Mouse (Mus musculus): Measurements from ENCODE around the gene Stc2. TPM values are rescaled to one million over a fixed set of nuclear protein-coding genes. Genes with fewer than 3 reads are reported as not detected.

Stc2 gene
- polyA plus RNA-seq, 1 experiment from 2014 or later, result 0.46 TPM

DNA sequence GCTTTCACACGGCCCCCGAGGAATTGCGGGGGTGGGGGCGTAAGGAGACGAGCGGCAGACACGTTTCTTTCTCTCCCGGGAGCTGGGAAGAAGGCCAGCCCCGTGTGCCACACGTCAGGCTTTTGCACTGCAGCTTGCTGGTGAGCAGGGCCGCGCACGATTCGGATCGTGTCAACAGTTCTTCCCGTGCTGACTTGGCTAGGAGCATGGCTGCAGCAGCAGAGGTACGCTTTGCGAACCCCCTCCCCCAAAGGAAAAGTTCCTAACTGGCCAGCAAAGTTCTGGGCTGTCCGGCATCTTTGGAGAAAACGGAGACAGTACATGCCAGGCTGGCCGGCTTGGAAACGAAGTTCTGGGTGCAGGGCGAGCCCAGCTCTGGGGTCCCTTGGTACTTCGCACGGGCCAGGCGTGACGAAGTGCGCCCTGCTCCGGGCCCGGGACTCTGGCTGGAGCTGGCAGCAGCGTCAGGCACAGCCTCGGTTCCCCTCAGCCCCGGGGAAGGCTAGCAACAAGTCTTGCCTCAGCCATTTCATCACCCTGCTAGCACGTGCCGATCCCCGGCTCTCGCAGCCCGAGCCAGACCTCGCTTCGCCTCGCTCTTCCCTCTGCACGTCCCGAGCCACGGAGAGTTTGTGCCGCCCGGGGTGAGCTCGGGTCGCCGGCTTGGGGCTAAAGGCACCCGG, 768 bp downstream of the Stc2 start:
- peaks cover 29% of the 10 kb centered on the region for H3K27me3 ChIP-seq (ENCODE audit: control insufficient read depth, insufficient read depth, low read length)
- H3K4me3 ChIP-seq (ENCODE audit: low read depth, low read length), result peak overlapping the region; percentile 56
- no peaks in the 10 kb centered on the region for H3K36me3 ChIP-seq (ENCODE audit: control insufficient read depth, insufficient read depth, low read length)
- DNase-seq (ENCODE audit: low spot score, missing footprints), result peak; percentile 97
- H3K9ac ChIP-seq (ENCODE audit: low read length), result peak overlapping the region; percentile 58
- H3K4me2 ChIP-seq, result peak overlapping the region; percentile 98
- H3K9me3 ChIP-seq (ENCODE audit: control insufficient read depth, low read length), result no peaks in the 10 kb centered on the region
- under 1% methylated on average over 50 of the region's 50 CpGs for WGBS
- peak; percentile 73 for ATAC-seq (ENCODE audit: low FRiP score)
- H3K4me1 ChIP-seq (ENCODE audit: control insufficient read depth, insufficient read depth, low read length), result peaks cover 18% of the 10 kb centered on the region
- no peak overlapping the region for H3K27ac ChIP-seq (ENCODE audit: low read depth, low read length)

DNA sequence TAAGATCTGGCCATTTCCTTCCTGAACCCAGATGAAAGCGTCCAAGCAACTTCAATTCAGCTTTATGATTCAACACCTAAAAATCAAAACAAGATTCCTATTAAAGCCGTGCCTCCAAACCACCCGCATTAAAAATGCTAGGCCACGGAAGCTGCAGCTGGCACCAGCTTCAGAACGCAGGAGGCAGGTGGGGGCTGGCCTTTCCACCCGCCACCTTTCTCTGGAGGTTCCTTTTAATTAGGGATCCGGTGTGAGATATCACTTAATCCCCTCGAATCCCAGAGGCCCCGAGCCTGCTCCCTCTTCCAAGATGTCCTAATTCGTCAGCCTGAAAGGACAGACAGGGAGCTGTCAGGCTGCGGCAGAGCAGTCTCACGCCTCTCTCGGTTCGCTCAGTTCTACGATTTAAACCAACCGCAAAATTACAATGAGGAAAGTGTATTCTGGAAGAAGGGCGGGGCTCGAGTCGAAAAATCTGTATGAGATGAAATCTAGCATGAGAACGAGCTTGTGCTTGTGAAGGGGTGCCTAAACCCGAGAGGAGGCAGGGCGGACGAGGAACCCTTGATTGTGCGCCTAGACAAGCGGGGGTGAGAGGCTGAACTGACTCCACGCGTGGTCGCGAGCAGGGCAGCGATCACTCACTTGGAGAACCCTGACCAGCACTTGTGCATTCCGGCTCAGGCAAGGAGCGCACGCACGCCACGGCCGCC, 1.5 kb downstream of the Stc2 start:
- Histone ChIP-seq H3K9ac (ENCODE audit: low read length) (peak overlapping the region; percentile 58; the same call in 1 of the 2 replicates), H3K27ac (ENCODE audit: low read depth, low read length) (no peak overlapping the region), H3K4me1 (ENCODE audit: control insufficient read depth, insufficient read depth, low read length) (peaks cover 18% of the 10 kb centered on the region), H3K4me3 (ENCODE audit: low read depth, low read length) (peak overlapping the region; percentile 56), H3K9me3 (ENCODE audit: control insufficient read depth, low read length) (no peaks in the 10 kb centered on the region), H3K27me3 (ENCODE audit: control insufficient read depth, insufficient read depth, low read length) (peaks cover 29% of the 10 kb centered on the region), H3K4me2 (peak overlapping the region; percentile 98), H3K36me3 (ENCODE audit: control insufficient read depth, insufficient read depth, low read length) (no peaks in the 10 kb centered on the region)
- 1% methylated on average over 36 of the region's 36 CpGs for WGBS
- ATAC-seq (ENCODE audit: low FRiP score), result peak; percentile 26
- peak; percentile 94 for DNase-seq (ENCODE audit: low spot score, missing footprints)

DNA sequence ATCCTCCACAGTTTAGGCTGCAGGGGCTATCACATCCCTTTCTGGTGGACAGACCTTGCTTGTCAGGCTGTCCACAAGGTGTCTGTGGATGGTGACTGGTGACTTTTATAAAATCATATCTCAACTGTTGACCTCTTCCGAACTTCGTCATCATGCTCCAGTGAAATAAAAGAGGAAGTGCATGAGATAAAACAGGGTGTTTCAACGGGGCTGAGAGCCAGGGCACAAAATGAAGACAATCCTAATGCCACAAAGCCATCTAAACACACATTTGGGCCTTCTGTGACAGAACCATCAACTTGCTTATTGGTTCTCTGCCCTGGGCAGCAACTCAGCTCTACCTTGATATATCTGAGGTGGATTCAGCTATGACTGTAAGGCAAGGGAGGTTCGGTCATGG, 3.0 kb downstream of the Stc2 start:
- Histone ChIP-seq H3K27me3 (ENCODE audit: control insufficient read depth, insufficient read depth, low read length) (peaks cover 21% of the 10 kb centered on the region), H3K4me1 (ENCODE audit: control insufficient read depth, insufficient read depth, low read length) (peaks cover 18% of the 10 kb centered on the region), H3K27ac (ENCODE audit: low read depth, low read length) (no peak overlapping the region), H3K4me2 (no peak overlapping the region), H3K4me3 (ENCODE audit: low read depth, low read length) (no peak overlapping the region), H3K36me3 (ENCODE audit: control insufficient read depth, insufficient read depth, low read length) (no peaks in the 10 kb centered on the region), H3K9ac (ENCODE audit: low read length) (no peak overlapping the region), H3K9me3 (ENCODE audit: control insufficient read depth, low read length) (no peaks in the 10 kb centered on the region)
- no peak for ATAC-seq (ENCODE audit: low FRiP score)
- WGBS, result 94% methylated on average over 4 of the region's 4 CpGs
- DNase-seq (ENCODE audit: low spot score, missing footprints), result peak; percentile 73

DNA sequence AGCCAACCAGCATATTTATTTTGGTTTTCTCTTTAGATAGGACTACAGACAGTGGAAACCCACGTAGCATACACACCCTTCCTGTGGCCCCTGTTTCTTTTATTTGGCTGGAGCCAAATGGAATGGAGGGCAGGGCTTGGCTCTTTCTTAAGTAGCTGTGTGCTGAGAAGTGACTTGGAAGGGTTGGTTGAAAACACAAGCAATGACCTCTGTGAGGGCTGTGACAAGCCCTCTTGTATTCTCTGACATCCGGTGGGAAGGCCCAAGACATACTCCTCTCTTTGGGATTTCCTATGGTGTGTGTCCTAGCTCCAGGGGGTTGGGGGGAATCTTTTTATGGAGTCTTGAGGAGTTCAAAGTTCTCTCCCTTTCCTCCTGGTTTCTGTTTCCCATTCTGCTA, 3.5 kb downstream of the Stc2 start:
- WGBS, result 76% methylated on average over 2 of the region's 2 CpGs
- Histone ChIP-seq H3K27ac (ENCODE audit: low read depth, low read length) (no peak overlapping the region), H3K9me3 (ENCODE audit: control insufficient read depth, low read length) (no peaks in the 10 kb centered on the region), H3K9ac (ENCODE audit: low read length) (no peak overlapping the region), H3K27me3 (ENCODE audit: control insufficient read depth, insufficient read depth, low read length) (peaks cover 17% of the 10 kb centered on the region), H3K4me3 (ENCODE audit: low read depth, low read length) (no peak overlapping the region), H3K4me2 (no peak overlapping the region), H3K36me3 (ENCODE audit: control insufficient read depth, insufficient read depth, low read length) (no peaks in the 10 kb centered on the region), H3K4me1 (ENCODE audit: control insufficient read depth, insufficient read depth, low read length) (peaks cover 15% of the 10 kb centered on the region)
- peak; percentile 51 for DNase-seq (ENCODE audit: low spot score, missing footprints)
- no peak for ATAC-seq (ENCODE audit: low FRiP score)

DNA sequence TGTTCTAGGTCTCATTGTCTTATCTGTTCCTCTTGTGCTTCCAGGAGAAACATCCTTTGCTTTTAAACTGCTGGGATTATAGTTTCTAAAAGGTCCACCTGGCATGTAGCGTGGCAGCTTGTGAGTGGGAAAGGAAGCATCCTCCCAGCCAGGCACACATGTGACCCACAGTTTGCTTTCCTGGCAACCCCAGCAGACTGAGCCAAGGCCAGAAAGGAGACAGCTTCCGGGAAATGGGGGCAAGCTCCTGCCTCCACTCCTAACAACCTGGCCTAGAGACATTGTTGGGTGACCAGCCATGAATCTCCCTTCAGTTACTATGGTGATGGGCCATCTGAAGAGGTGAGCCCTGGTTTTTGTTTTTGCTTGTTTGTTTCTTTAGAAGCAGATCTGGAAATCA, 3.9 kb downstream of the Stc2 start:
- Histone ChIP-seq H3K27ac (ENCODE audit: low read depth, low read length) (no peak overlapping the region), H3K4me1 (ENCODE audit: control insufficient read depth, insufficient read depth, low read length) (peaks cover 12% of the 10 kb centered on the region), H3K27me3 (ENCODE audit: control insufficient read depth, insufficient read depth, low read length) (peaks cover 12% of the 10 kb centered on the region), H3K9ac (ENCODE audit: low read length) (no peak overlapping the region), H3K4me2 (no peak overlapping the region), H3K36me3 (ENCODE audit: control insufficient read depth, insufficient read depth, low read length) (no peaks in the 10 kb centered on the region), H3K4me3 (ENCODE audit: low read depth, low read length) (no peak overlapping the region), H3K9me3 (ENCODE audit: control insufficient read depth, low read length) (no peaks in the 10 kb centered on the region)
- no peak for DNase-seq (ENCODE audit: low spot score, missing footprints)
- 82% methylated on average over 2 of the region's 2 CpGs for WGBS
- ATAC-seq (ENCODE audit: low FRiP score), result no peak

DNA sequence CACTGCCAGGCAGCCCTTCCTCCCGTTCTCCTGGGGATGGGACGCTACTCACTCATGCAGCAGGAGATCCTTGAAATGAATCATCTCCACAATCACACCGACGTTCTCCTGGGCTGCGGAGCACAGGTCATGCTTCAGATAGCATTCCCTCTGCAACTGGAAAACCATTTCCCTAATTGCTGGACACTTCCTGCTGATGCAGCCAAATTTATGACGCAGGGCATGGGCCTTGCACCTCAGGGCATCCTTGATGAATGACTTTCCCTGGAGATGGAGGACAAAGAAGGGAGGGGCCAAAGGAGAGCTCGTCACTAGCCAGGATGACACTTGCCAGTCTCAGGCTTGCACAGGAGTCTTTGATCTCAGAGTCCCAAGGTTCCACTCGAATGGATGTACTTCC, 4.6 kb downstream of the Stc2 start:
- 81% methylated on average over 8 of the region's 8 CpGs for WGBS
- no peak overlapping the region for H3K27ac ChIP-seq (ENCODE audit: low read depth, low read length)
- H3K27me3 ChIP-seq (ENCODE audit: control insufficient read depth, insufficient read depth, low read length), result peaks cover 6% of the 10 kb centered on the region; the same call in 1 of the 2 replicates
- no peaks in the 10 kb centered on the region for H3K9me3 ChIP-seq (ENCODE audit: control insufficient read depth, low read length)
- DNase-seq (ENCODE audit: low spot score, missing footprints), result no peak
- H3K4me3 ChIP-seq (ENCODE audit: low read depth, low read length), result no peak overlapping the region
- ATAC-seq (ENCODE audit: low FRiP score), result no peak
- peaks cover 10% of the 10 kb centered on the region for H3K4me1 ChIP-seq (ENCODE audit: control insufficient read depth, insufficient read depth, low read length)
- H3K36me3 ChIP-seq (ENCODE audit: control insufficient read depth, insufficient read depth, low read length), result no peaks in the 10 kb centered on the region
- H3K4me2 ChIP-seq, result no peak overlapping the region
- no peak overlapping the region for H3K9ac ChIP-seq (ENCODE audit: low read length)

DNA sequence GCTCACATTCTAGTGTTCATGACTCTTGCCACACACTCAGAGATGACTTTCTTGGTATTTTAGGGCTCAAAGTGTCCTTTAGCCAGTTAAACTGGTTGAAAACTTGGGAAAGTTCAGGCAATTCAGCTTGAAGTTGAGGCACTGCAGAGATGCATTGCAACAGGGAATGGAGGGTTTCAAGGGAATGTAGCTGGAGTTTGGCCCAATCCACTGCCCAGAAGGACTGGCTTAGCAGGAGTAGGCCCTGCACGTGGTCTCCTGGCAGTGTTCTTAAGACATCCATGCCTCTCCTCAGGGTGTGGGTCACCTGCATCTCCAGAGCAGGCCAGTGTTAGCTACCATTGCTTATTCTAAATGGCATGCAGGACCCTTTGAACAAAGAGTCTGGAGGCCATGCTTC, 7.0 kb downstream of the Stc2 start:
- Histone ChIP-seq H3K27ac (ENCODE audit: low read depth, low read length) (no peak overlapping the region), H3K27me3 (ENCODE audit: control insufficient read depth, insufficient read depth, low read length) (no peaks in the 10 kb centered on the region), H3K4me1 (ENCODE audit: control insufficient read depth, insufficient read depth, low read length) (no peaks in the 10 kb centered on the region), H3K4me3 (ENCODE audit: low read depth, low read length) (no peak overlapping the region), H3K9me3 (ENCODE audit: control insufficient read depth, low read length) (no peaks in the 10 kb centered on the region), H3K9ac (ENCODE audit: low read length) (no peak overlapping the region), H3K36me3 (ENCODE audit: control insufficient read depth, insufficient read depth, low read length) (no peaks in the 10 kb centered on the region), H3K4me2 (no peak overlapping the region)
- WGBS, result 79% methylated on average over 1 of the region's 1 CpGs
- no peak for ATAC-seq (ENCODE audit: low FRiP score)
- no peak for DNase-seq (ENCODE audit: low spot score, missing footprints)

DNA sequence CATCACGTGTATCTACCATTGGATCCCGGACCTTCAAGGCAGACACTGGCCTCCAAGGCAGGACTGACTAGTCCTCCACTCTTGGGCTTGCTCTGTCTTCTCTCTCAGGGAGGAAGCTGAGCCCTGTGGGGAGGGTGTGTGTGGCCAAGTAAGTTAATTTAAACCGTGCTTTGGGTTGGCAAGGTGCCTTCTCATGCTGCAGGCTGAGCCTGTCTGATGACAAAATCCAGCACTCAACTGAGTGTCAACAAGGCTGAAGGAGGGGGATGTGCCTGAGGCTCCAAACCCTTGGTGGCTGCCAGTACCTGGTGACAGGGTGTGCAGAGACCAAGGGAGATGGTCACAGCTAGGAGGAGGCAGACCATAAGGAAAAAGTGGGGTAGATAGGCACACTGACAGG, 7.5 kb downstream of the Stc2 start:
- no peaks in the 10 kb centered on the region for H3K9me3 ChIP-seq (ENCODE audit: control insufficient read depth, low read length)
- no peak overlapping the region for H3K4me3 ChIP-seq (ENCODE audit: low read depth, low read length)
- ATAC-seq (ENCODE audit: low FRiP score), result no peak
- no peak overlapping the region for H3K4me2 ChIP-seq
- H3K9ac ChIP-seq (ENCODE audit: low read length), result no peak overlapping the region
- no peak for DNase-seq (ENCODE audit: low spot score, missing footprints)
- H3K27me3 ChIP-seq (ENCODE audit: control insufficient read depth, insufficient read depth, low read length), result no peaks in the 10 kb centered on the region
- 83% methylated on average over 3 of the region's 3 CpGs for WGBS
- no peaks in the 10 kb centered on the region for H3K36me3 ChIP-seq (ENCODE audit: control insufficient read depth, insufficient read depth, low read length)
- no peak overlapping the region for H3K27ac ChIP-seq (ENCODE audit: low read depth, low read length)
- no peaks in the 10 kb centered on the region for H3K4me1 ChIP-seq (ENCODE audit: control insufficient read depth, insufficient read depth, low read length)

DNA sequence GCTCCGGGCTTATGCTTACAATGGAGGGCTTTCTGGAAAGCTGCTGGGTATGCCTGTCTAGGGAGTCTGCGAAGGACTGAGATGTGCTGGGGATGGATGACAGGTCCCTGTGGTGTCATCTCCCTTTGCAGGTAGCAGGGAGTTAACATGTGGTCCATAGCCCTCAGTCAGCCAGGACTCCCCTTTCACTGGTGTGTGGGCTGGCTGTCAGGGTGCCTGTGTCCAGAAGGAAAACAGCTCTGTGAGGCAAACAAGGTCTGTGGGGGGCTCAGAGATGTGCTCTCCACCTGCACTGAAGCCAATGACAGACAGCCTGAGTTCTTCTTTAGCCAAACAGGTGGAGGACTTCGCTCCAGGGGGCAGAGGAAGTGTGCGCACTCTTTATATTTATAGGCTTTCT, 8.8 kb downstream of the Stc2 start:
- Histone ChIP-seq H3K9me3 (ENCODE audit: control insufficient read depth, low read length) (no peaks in the 10 kb centered on the region), H3K27me3 (ENCODE audit: control insufficient read depth, insufficient read depth, low read length) (no peaks in the 10 kb centered on the region), H3K36me3 (ENCODE audit: control insufficient read depth, insufficient read depth, low read length) (no peaks in the 10 kb centered on the region), H3K4me3 (ENCODE audit: low read depth, low read length) (no peak overlapping the region), H3K9ac (ENCODE audit: low read length) (no peak overlapping the region), H3K4me2 (no peak overlapping the region), H3K4me1 (ENCODE audit: control insufficient read depth, insufficient read depth, low read length) (no peaks in the 10 kb centered on the region), H3K27ac (ENCODE audit: low read depth, low read length) (no peak overlapping the region)
- 93% methylated on average over 4 of the region's 4 CpGs for WGBS
- ATAC-seq (ENCODE audit: low FRiP score) (no peak), DNase-seq (ENCODE audit: low spot score, missing footprints) (no peak)

Measured in midbrain, embryonic 11.5 days (tissue).